Comparison of ENCODE assay signal across 13 mouse cellular contexts in genomic region chr1:51795586-51796309, GRCm38 (mm10).
A peak's percentile ranks its signal among the peaks of the same experiment; 100 is the strongest.
DNase-seq lines count a peak whose midpoint lies in the region; ATAC-seq lines count a peak whose summit lies in the region.
"Had no signal": no experiment of that assay in that cellular context is flagged by ENCODE, and none has a peak within 500 bp of the region (broad histone marks: within the 10 kb centered on the region; RNA-seq: fewer than 3 reads in every experiment).

No protein-coding gene starts in this region.

- WGBS in forebrain, embryonic 10.5 days = 68% methylated on average over 9 of the region's 9 CpGs
- 63% methylated on average over 9 of the region's 9 CpGs for WGBS in forebrain, embryonic 16.5 days
- 69% methylated on average over 9 of the region's 9 CpGs for WGBS in hindbrain, embryonic 10.5 days
- WGBS in midbrain, embryonic 13.5 days = 51% methylated on average over 9 of the region's 9 CpGs

- no peak overlapping the region for H3K4me2 ChIP-seq in forebrain, embryonic 16.5 days (ENCODE audit: low read length)
- no peak overlapping the region for H3K4me2 ChIP-seq in midbrain, embryonic 13.5 days (replicated peaks)
- H3K4me2 ChIP-seq: heart, embryonic 13.5 days; limb, embryonic 12.5 days; stomach, embryonic 15.5 days had no signal

- H3K4me3 ChIP-seq in forebrain, embryonic 10.5 days = no peak overlapping the region
- H3K4me3 ChIP-seq in forebrain, embryonic 16.5 days (replicated peaks; ENCODE audit: low read length) = no peak overlapping the region
- H3K4me3 ChIP-seq in hindbrain, embryonic 10.5 days = no peak overlapping the region
- no peak overlapping the region for H3K4me3 ChIP-seq in midbrain, embryonic 13.5 days (replicated peaks)
- H3K4me3 ChIP-seq: heart, embryonic 13.5 days; limb, embryonic 12.5 days; stomach, embryonic 15.5 days had no signal

- no peak for DNase-seq in forebrain, embryonic 10.5 days (ENCODE audit: extremely low spot score, low spot score)
- DNase-seq in adrenal gland, postnatal 36 days = peak; percentile 48 to 49
- peak; percentile 53 for DNase-seq in hindbrain, embryonic 10.5 days (ENCODE audit: low spot score)
- DNase-seq in urinary bladder, postnatal 14 days (ENCODE audit: low spot score) = no peak
- no peak for DNase-seq in cerebellum, adult 9-11 months
- no peak for DNase-seq in gastrocnemius, adult 18-20 months (ENCODE audit: low spot score)
- DNase-seq: B cell, adult 2 months; kidney, adult 8-10 months had no signal

- peaks cover 14% of the 10 kb centered on the region for H3K4me1 ChIP-seq in forebrain, embryonic 10.5 days
- peaks cover 13% of the 10 kb centered on the region; the same call in 1 of the 2 replicates for H3K4me1 ChIP-seq in forebrain, embryonic 16.5 days (replicated peaks; ENCODE audit: control insufficient read depth, insufficient read depth, low read length)
- H3K4me1 ChIP-seq in hindbrain, embryonic 10.5 days (replicated peaks) = peaks cover 16% of the 10 kb centered on the region
- peaks cover 26% of the 10 kb centered on the region for H3K4me1 ChIP-seq in midbrain, embryonic 13.5 days (replicated peaks)
- H3K4me1 ChIP-seq: heart, embryonic 13.5 days; limb, embryonic 12.5 days; stomach, embryonic 15.5 days had no signal

- peak overlapping the region; percentile 44; the same call in 1 of the 2 replicates for H3K27ac ChIP-seq in forebrain, embryonic 10.5 days
- H3K27ac ChIP-seq in forebrain, embryonic 16.5 days (ENCODE audit: low read length) = no peak overlapping the region
- peak overlapping the region; percentile 77 for H3K27ac ChIP-seq in hindbrain, embryonic 10.5 days
- H3K27ac ChIP-seq in midbrain, embryonic 13.5 days = peak overlapping the region; percentile 51
- H3K27ac ChIP-seq: heart, embryonic 13.5 days; limb, embryonic 12.5 days; stomach, embryonic 15.5 days had no signal

- no peaks in the 10 kb centered on the region for H3K27me3 ChIP-seq in forebrain, embryonic 10.5 days (ENCODE audit: poor library complexity, severe bottlenecking)
- H3K27me3 ChIP-seq in forebrain, embryonic 16.5 days (replicated peaks; ENCODE audit: control insufficient read depth, insufficient read depth, low read length) = no peaks in the 10 kb centered on the region
- H3K27me3 ChIP-seq in hindbrain, embryonic 10.5 days (ENCODE audit: insufficient read depth, poor library complexity, severe bottlenecking) = no peaks in the 10 kb centered on the region
- no peaks in the 10 kb centered on the region for H3K27me3 ChIP-seq in midbrain, embryonic 13.5 days
- H3K27me3 ChIP-seq: heart, embryonic 13.5 days; limb, embryonic 12.5 days; stomach, embryonic 15.5 days had no signal

- no peak; the same call in 1 of the 2 replicates for ATAC-seq in forebrain, embryonic 16.5 days
- peak; percentile 65 for ATAC-seq in midbrain, embryonic 13.5 days

- peaks cover 84% of the 10 kb centered on the region for H3K36me3 ChIP-seq in forebrain, embryonic 10.5 days (replicated peaks)
- peaks cover 15% of the 10 kb centered on the region for H3K36me3 ChIP-seq in forebrain, embryonic 16.5 days (ENCODE audit: control insufficient read depth, insufficient read depth)
- H3K36me3 ChIP-seq in hindbrain, embryonic 10.5 days = peaks cover 79% of the 10 kb centered on the region
- H3K36me3 ChIP-seq in midbrain, embryonic 13.5 days = peaks cover 48% of the 10 kb centered on the region

- H3K9ac ChIP-seq in forebrain, embryonic 16.5 days (replicated peaks; ENCODE audit: low read depth, low read length) = no peak overlapping the region
- H3K9ac ChIP-seq in midbrain, embryonic 13.5 days (replicated peaks) = no peak overlapping the region
- H3K9ac ChIP-seq: heart, embryonic 13.5 days; limb, embryonic 12.5 days; stomach, embryonic 15.5 days had no signal

- H3K9me3 ChIP-seq in forebrain, embryonic 10.5 days = peaks cover 6% of the 10 kb centered on the region
- no peaks in the 10 kb centered on the region for H3K9me3 ChIP-seq in forebrain, embryonic 16.5 days (ENCODE audit: control insufficient read depth, low read length)
- 0 out of 2 replicates have a peak, but pooled peaks cover 8% of the 10 kb centered on the region for H3K9me3 ChIP-seq in hindbrain, embryonic 10.5 days
- H3K9me3 ChIP-seq in midbrain, embryonic 13.5 days = no peaks in the 10 kb centered on the region
- H3K9me3 ChIP-seq: stomach, embryonic 15.5 days had no signal

Comparison
In these comparisons a context has a peak if more than half of its experiments do, and no peak if none do; other contexts are left out.
1. DNase-seq: peak in adrenal gland, postnatal 36 days (2 of 2) and hindbrain, embryonic 10.5 days (single experiment); none in forebrain, embryonic 10.5 days (single experiment), urinary bladder, postnatal 14 days (single experiment), cerebellum, adult 9-11 months (single experiment) and gastrocnemius, adult 18-20 months (single experiment).